Mouse (Mus musculus): ENCODE results near the gene Abcc3.

DNA sequence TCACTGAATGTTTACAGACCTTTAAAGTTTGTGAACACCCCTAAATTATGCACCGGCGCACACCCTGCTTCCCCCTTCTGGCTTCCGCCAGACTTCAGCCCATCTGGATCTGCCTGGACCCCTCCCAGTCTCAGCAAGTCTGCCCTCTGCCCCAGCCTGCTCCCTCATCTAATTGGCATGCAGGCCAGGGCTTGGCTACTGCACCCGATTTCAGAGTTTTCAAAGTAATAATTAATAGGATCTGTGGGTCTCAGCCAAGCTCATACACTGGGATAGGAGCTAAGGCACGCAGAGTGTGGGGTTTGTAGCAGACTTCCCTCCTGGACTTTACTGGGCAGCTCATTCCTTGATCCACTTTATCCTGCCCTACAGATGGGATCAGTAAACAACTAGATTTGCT is 11.4 kb upstream of the Abcc3 start:
- TF ChIP-seq MYOG (IDR thresholded peaks at IDR 0.05; ENCODE audit: control insufficient read depth in 1 of 3, insufficient read depth in 1 of 3, insufficient read length in 2 of 3, low read depth in 2 of 3) = no peak
- no peak for TF ChIP-seq POLR2A (IDR thresholded peaks at IDR 0.05; ENCODE audit: insufficient read length, low read depth)
- TF ChIP-seq TCF3 (IDR thresholded peaks at IDR 0.05; ENCODE audit: insufficient read length, low read depth) = no peak
- no peak for TF ChIP-seq MAX (IDR thresholded peaks at IDR 0.05; ENCODE audit: low read depth)
- no peak for TF ChIP-seq CEBPB (IDR thresholded peaks at IDR 0.05; ENCODE audit: insufficient read depth, poor library complexity, severe bottlenecking)
- TF ChIP-seq REST (IDR thresholded peaks at IDR 0.05; ENCODE audit: insufficient read depth, insufficient read length) = no peak
- no peak for TF ChIP-seq POLR2AphosphoS2 (IDR thresholded peaks at IDR 0.05; ENCODE audit: insufficient read length, low read depth)
- TF ChIP-seq MYOD1 (IDR thresholded peaks at IDR 0.05; ENCODE audit: control insufficient read depth in 1 of 3, insufficient read length in 2 of 3, low read depth in 2 of 3) = no peak
